Comparison of ENCODE assay signal across 8 mouse cellular contexts in the genomic region with DNA sequence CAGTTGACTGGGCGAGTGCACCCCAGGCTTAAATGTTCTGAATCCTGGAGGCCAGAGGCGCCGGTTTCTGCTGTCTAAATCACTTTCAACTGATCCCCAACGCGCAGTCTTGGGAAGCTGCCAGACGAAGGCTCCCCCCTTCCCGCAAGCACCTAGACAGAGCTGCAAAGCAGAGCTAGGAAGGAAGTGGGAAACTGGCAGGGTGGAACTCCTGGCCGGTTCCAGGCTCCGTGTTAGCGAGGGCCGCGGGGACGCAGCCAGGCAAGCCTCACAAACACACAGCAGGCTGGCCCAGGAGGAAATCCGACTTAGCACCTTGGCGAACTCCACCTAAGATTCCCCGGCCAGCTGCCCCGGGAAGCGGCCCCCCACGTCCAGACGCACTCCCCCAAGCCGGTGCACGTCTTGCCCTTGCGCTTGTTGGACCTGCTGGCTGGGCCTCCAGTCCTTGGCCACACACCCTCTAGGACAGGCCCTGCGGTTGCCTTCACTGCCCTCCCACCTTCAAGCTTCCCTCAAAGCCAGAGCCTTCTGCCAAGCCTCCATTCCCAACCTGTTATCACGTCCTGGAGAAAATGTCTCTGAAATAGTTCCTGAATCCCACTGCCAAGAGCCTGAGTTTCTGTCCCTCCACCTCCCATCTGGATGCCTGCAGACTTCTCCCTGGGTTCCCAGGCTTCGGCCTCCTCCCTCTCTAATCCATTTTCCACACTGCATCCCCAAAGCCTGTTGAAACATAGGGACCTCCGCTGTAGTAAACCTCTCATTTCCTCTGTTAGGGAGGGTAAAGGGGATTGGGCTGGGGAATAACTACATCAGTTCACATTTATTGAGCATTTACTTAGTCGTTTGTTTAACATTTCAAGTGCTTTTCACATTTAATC.
A peak's percentile ranks its signal among the peaks of the same experiment; 100 is the strongest.
DNase-seq lines count a peak whose midpoint lies in the region; ATAC-seq and TF ChIP-seq lines count a peak whose summit lies in the region.

No protein-coding gene starts in this region.

- peak; percentile 61 for DNase-seq in kidney, postnatal 0 days (ENCODE audit: low spot score)
- DNase-seq in kidney, adult 11 months: no peak
- DNase-seq in cerebellum, postnatal 25 days: peak; percentile 70 to 76
- peak; percentile 61 for DNase-seq in gastrocnemius, postnatal 25 days
- DNase-seq in spleen, postnatal 4 days (ENCODE audit: low spot score in 2 of 2): no peak

- H3K36me3 ChIP-seq in kidney, postnatal 0 days (ENCODE audit: insufficient read depth, low read length): 0 out of 2 replicates have a peak, but pooled peaks cover 3% of the 10 kb centered on the region
- H3K36me3 ChIP-seq in hindbrain, embryonic 15.5 days: no peaks in the 10 kb centered on the region
- peaks cover 8% of the 10 kb centered on the region; the same call in 1 of the 2 replicates for H3K36me3 ChIP-seq in liver, embryonic 12.5 days
- peaks cover 10% of the 10 kb centered on the region; the same call in 1 of the 2 replicates for H3K36me3 ChIP-seq in neural tube, embryonic 13.5 days

- H3K4me2 ChIP-seq in kidney, postnatal 0 days (ENCODE audit: low read length): peak overlapping the region; percentile 58
- H3K4me2 ChIP-seq in hindbrain, embryonic 15.5 days: peak overlapping the region; percentile 64
- peak overlapping the region; percentile 45 for H3K4me2 ChIP-seq in liver, embryonic 12.5 days
- H3K4me2 ChIP-seq in neural tube, embryonic 13.5 days: peak overlapping the region; percentile 71

- H3K27ac ChIP-seq in kidney, postnatal 0 days: peak overlapping the region; percentile 10; the same call in 1 of the 2 replicates
- H3K27ac ChIP-seq in hindbrain, embryonic 15.5 days (replicated peaks): peak overlapping the region; percentile 49
- H3K27ac ChIP-seq in liver, embryonic 12.5 days: no peak overlapping the region
- H3K27ac ChIP-seq in neural tube, embryonic 13.5 days (replicated peaks): peak overlapping the region; percentile 62

- H3K9ac ChIP-seq in kidney, postnatal 0 days (ENCODE audit: low read depth, low read length): peak overlapping the region; percentile 49; the same call in 1 of the 2 replicates
- H3K9ac ChIP-seq in hindbrain, embryonic 15.5 days: peak overlapping the region; percentile 24
- H3K9ac ChIP-seq in liver, embryonic 12.5 days: no peak overlapping the region
- H3K9ac ChIP-seq in neural tube, embryonic 13.5 days: peak overlapping the region; percentile 64

- TF ChIP-seq CTCF in kidney, postnatal 0 days (IDR thresholded peaks at IDR 0.05; ENCODE audit: low read depth): no peak

- no peaks in the 10 kb centered on the region for H3K9me3 ChIP-seq in kidney, postnatal 0 days (replicated peaks; ENCODE audit: low read length)
- no peaks in the 10 kb centered on the region for H3K9me3 ChIP-seq in hindbrain, embryonic 15.5 days
- no peaks in the 10 kb centered on the region for H3K9me3 ChIP-seq in liver, embryonic 12.5 days (replicated peaks)
- no peaks in the 10 kb centered on the region for H3K9me3 ChIP-seq in neural tube, embryonic 13.5 days

- H3K4me3 ChIP-seq in kidney, postnatal 0 days (replicated peaks; ENCODE audit: low read depth, low read length): peak overlapping the region; percentile 11
- peak overlapping the region; percentile 31 for H3K4me3 ChIP-seq in hindbrain, embryonic 15.5 days
- no peak overlapping the region for H3K4me3 ChIP-seq in liver, embryonic 12.5 days
- H3K4me3 ChIP-seq in neural tube, embryonic 13.5 days: peak overlapping the region; percentile 33

- peak; percentile 81; the same call in 1 of the 2 replicates for ATAC-seq in kidney, postnatal 0 days (replicated peaks; ENCODE audit: low FRiP score, low read depth)
- ATAC-seq in hindbrain, embryonic 15.5 days (ENCODE audit: low FRiP score, low read depth): peak; percentile 74
- ATAC-seq in liver, embryonic 12.5 days: no peak
- peak; percentile 86 for ATAC-seq in neural tube, embryonic 13.5 days (ENCODE audit: low read depth)

- 15% methylated on average over 28 of the region's 28 CpGs for WGBS in kidney, postnatal 0 days
- 13% methylated on average over 28 of the region's 28 CpGs for WGBS in hindbrain, embryonic 15.5 days
- 36% methylated on average over 28 of the region's 28 CpGs for WGBS in liver, embryonic 12.5 days (ENCODE audit: insufficient replicate concordance)
- WGBS in neural tube, embryonic 13.5 days: 13% methylated on average over 28 of the region's 28 CpGs

- H3K4me1 ChIP-seq in kidney, postnatal 0 days (replicated peaks; ENCODE audit: insufficient read depth, low read length): peaks cover 16% of the 10 kb centered on the region
- H3K4me1 ChIP-seq in hindbrain, embryonic 15.5 days (replicated peaks): peaks cover 14% of the 10 kb centered on the region
- peaks cover 31% of the 10 kb centered on the region for H3K4me1 ChIP-seq in liver, embryonic 12.5 days
- peaks cover 19% of the 10 kb centered on the region for H3K4me1 ChIP-seq in neural tube, embryonic 13.5 days (replicated peaks)

- H3K27me3 ChIP-seq in kidney, postnatal 0 days (ENCODE audit: insufficient read depth, low read length): no peaks in the 10 kb centered on the region
- 0 out of 2 replicates have a peak, but pooled peaks cover 4% of the 10 kb centered on the region for H3K27me3 ChIP-seq in hindbrain, embryonic 15.5 days
- H3K27me3 ChIP-seq in liver, embryonic 12.5 days (replicated peaks): peaks cover 3% of the 10 kb centered on the region; the same call in 1 of the 2 replicates
- H3K27me3 ChIP-seq in neural tube, embryonic 13.5 days: peaks cover 22% of the 10 kb centered on the region

Comparison
In these comparisons a context has a peak if more than half of its experiments do, and no peak if none do; other contexts are left out.
1. DNase-seq: peak in kidney, postnatal 0 days (single experiment), cerebellum, postnatal 25 days (2 of 2) and gastrocnemius, postnatal 25 days (single experiment); none in kidney, adult 11 months (single experiment) and spleen, postnatal 4 days (0 of 2).
2. Peak in every context shown above with its lines, with median percentiles within 50 percentile points of each other: H3K4me2 ChIP-seq.